Mouse (Mus musculus) erythroblast, embryonic 14.5 days (primary cell): ENCODE measurements around the gene Fyn.

Source experiments
- GATA1 ChIP-seq: IDR thresholded peaks from 2 replicates; pipeline ENCODE4 v1.6.1; 2012; ENCODE audit warnings: low read length, inconsistent platforms, mixed read lengths
- TAL1 ChIP-seq: IDR thresholded peaks from 3 replicates; pipeline ENCODE4 v1.6.1; 2012; ENCODE audit warnings: low read length, inconsistent platforms, mixed read lengths

DNA sequence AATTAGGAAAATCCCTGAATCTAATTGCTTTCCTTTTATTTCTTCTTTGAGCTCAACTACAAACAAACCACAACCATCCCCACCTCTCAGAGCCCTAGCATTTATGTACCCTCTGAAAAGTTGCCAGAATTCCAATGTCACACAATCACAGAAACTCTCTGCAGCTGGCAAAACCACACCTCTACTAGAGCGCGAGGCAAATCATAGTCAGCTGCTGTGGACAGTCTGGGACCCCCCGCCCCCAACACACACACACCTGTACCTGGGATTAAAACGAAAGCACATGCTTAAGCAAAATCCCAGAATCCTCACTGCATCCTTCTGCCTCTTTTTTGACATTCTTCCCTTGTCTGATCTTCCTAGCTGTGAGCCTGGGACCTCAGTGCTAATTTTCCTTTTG is 230.9 kb downstream of the Fyn start:
- TF ChIP-seq TAL1 (no peak), GATA1 (no peak)
